Mouse (Mus musculus) hematopoietic stem cell, adult 5-6 weeks (primary cell): ENCODE data around the gene Palld. TPM values are rescaled to one million over a fixed set of nuclear protein-coding genes. Genes with fewer than 3 reads are reported as not detected.

Experiments
- total RNA-seq: library from RNA; stranded (forward); fragments of 172-1452, 232-1000 nt; gene quantifications from 2 replicates; pipeline ENCODE4 v1.2.3, GENCODE M21; 2017

The Palld gene
- total RNA-seq, 1 experiment from 2014 or later, result 2.2 TPM

Other genes with a start within 250 kb of the Palld start
- 17.5 and 27.4 TPM in 2 replicates for gene Ddx60, start 25.4 kb upstream of the Palld start, total RNA-seq
- gene Anxa10, start 220.5 kb upstream of the Palld start, total RNA-seq, result not detected in 2 replicates